Mouse (Mus musculus) mouse embryonic stem cell (cell line): ENCODE measurements around the gene Gna14.

Experiments
- in situ Hi-C, 2 experiments: fragments of 300-500 bp; cut with MboI; formaldehyde crosslinking; loops; 1 replicate in 1 of 2; 3 replicates in 1 of 2; pipeline ENCODE4 v1.14.3; 2019 to 2020; ENCODE audit warnings: low sequenced_read_pairs in 2 of 2, low pct_unique_long_range_greater_than_20kb in 1 of 2, mixed read lengths in 1 of 2; ENCODE audit not compliant: unreplicated experiment in 1 of 2

The Gna14 gene

GRCm38 (mm10) chr19:16447832-16448621 is 12.5 kb downstream of the Gna14 start:
- in situ Hi-C loops, result no loop called here

- in situ Hi-C loops, result no loop called here
Measured at GRCm38 (mm10) chr19:16448796-16449195, 13.2 kb downstream of the Gna14 start.

GRCm38 (mm10) chr19:16450824-16451223 is 15.3 kb downstream of the Gna14 start:
- in situ Hi-C loops, result no loop called here

- in situ Hi-C loops, result no loop called here
Measured at GRCm38 (mm10) chr19:16456181-16456580, 20.6 kb downstream of the Gna14 start.

GRCm38 (mm10) chr19:16457127-16457526 is 21.6 kb downstream of the Gna14 start:
- in situ Hi-C loops, result no loop called here

GRCm38 (mm10) chr19:16459317-16459716 is 23.8 kb downstream of the Gna14 start:
- in situ Hi-C loops, result no loop called here

GRCm38 (mm10) chr19:16460292-16460691 is 24.7 kb downstream of the Gna14 start:
- in situ Hi-C loops, result no loop called here

- in situ Hi-C loops, result no loop called here
Measured at GRCm38 (mm10) chr19:16460831-16461230, 25.3 kb downstream of the Gna14 start.

- in situ Hi-C loops, result no loop called here
Measured at GRCm38 (mm10) chr19:16462461-16462860, 26.9 kb downstream of the Gna14 start.

GRCm38 (mm10) chr19:16464730-16465129 is 29.2 kb downstream of the Gna14 start:
- in situ Hi-C loops, result no loop called here

GRCm38 (mm10) chr19:16468756-16469374 is 33.3 kb downstream of the Gna14 start:
- in situ Hi-C loops, result no loop called here

GRCm38 (mm10) chr19:16472655-16473054 is 37.1 kb downstream of the Gna14 start:
- in situ Hi-C loops, result no loop called here

- in situ Hi-C loops, result no loop called here
Measured at GRCm38 (mm10) chr19:16477314-16477946, 41.9 kb downstream of the Gna14 start.

GRCm38 (mm10) chr19:16478186-16478607 is 42.6 kb downstream of the Gna14 start:
- in situ Hi-C loops, result no loop called here

- in situ Hi-C loops, result no loop called here
Measured at GRCm38 (mm10) chr19:16482047-16482446, 46.5 kb downstream of the Gna14 start.

GRCm38 (mm10) chr19:16484237-16484636 is 48.7 kb downstream of the Gna14 start:
- in situ Hi-C loops, result no loop called here

- in situ Hi-C loops, result no loop called here
Measured at GRCm38 (mm10) chr19:16484671-16485070, 49.1 kb downstream of the Gna14 start.

- in situ Hi-C loops, result no loop called here
Measured at GRCm38 (mm10) chr19:16490756-16491155, 55.2 kb downstream of the Gna14 start.

GRCm38 (mm10) chr19:16491497-16491896 is 55.9 kb downstream of the Gna14 start:
- in situ Hi-C loops, result no loop called here

- in situ Hi-C loops, result no loop called here
Measured at GRCm38 (mm10) chr19:16492453-16492852, 56.9 kb downstream of the Gna14 start.
